Mouse (Mus musculus) ES-E14 (cell line): ENCODE data around the gene Mad1l1.

ENCODE experiments used
- CHD2 ChIP-seq: IDR thresholded peaks from 2 replicates; pipeline ENCODE4 v1.6.1; 2014; ENCODE audit warnings: mild to moderate bottlenecking, low read depth, low read length, inconsistent platforms
- ZNF384 ChIP-seq: IDR thresholded peaks from 2 replicates; pipeline ENCODE4 v1.6.1; 2012; ENCODE audit warnings: low read depth, low read length, inconsistent platforms

DNA sequence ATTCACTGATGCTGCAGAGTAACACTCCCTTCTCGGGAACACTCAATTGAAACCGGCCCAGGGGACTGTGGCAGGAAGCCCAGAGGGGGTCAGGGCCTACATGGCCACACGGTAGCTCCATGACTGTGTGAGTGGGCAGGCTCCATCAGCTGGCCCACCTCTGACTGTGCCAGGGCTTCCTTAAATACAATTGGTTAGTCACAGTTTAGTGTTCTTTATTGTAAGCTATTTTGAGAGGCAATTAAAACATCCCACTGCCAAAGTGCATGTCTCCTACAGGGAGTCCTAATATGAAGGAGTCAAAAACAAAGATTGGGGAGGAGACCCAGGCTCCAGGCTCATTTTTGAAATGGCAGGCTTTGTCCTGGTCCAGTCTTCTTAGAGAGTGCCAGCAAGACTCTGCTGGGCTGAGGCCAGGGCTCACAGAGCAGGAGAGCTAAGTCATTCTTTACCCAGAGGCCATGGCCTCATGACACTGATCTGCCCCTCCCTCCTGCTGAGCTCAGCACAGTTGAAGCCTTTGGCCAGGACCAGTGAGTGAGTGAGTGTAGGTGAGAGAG is 297.3 kb downstream of the Mad1l1 start:
- TF ChIP-seq CHD2 (no peak), ZNF384 (no peak)
